Mouse (Mus musculus): Measurements from ENCODE around the gene Pfdn2. TPM values are rescaled to one million over a fixed set of nuclear protein-coding genes. Genes with fewer than 3 reads are reported as not detected.

The Pfdn2 gene
- total and polyA plus RNA-seq, 2 experiments = 13.1 to 26.6 TPM

GRCm38 (mm10) chr1:171360253-171360652, 14.8 kb downstream of the Pfdn2 start:
- H3K36me3 ChIP-seq (ENCODE audit: control insufficient read depth, insufficient read depth, low read length) = peaks cover 17% of the 10 kb centered on the region; the same call in 1 of the 2 replicates
- peak overlapping the region; percentile 16; the same call in 1 of the 2 replicates for H3K4me3 ChIP-seq (ENCODE audit: insufficient read depth, low read depth, low read length)
- H3K4me1 ChIP-seq (ENCODE audit: control insufficient read depth, insufficient read depth, low read length) = no peaks in the 10 kb centered on the region
- WGBS = 63% methylated on average over 26 of the region's 26 CpGs
- H3K27me3 ChIP-seq (ENCODE audit: control insufficient read depth, insufficient read depth, low read length) = no peaks in the 10 kb centered on the region
- no peak for DNase-seq (ENCODE audit: extremely low read depth, low read depth, low spot score)
- H3K79me2 ChIP-seq (ENCODE audit: control insufficient read depth, insufficient read depth, low read length) = no peaks in the 10 kb centered on the region
- no peak overlapping the region for H3K9ac ChIP-seq (ENCODE audit: low read depth, low read length)
- TF ChIP-seq CTCF (IDR thresholded peaks at IDR 0.05; ENCODE audit: low read depth, low read length) (no peak), POLR2A (IDR thresholded peaks at IDR 0.05; ENCODE audit: extremely low read depth, insufficient read depth, low read length) (no peak)
- H3K27ac ChIP-seq (replicated peaks; ENCODE audit: insufficient read depth, low read depth, low read length) = no peak overlapping the region

- Histone ChIP-seq H3K27me3 (ENCODE audit: control insufficient read depth, insufficient read depth, low read length) (no peaks in the 10 kb centered on the region), H3K27ac (replicated peaks; ENCODE audit: insufficient read depth, low read depth, low read length) (no peak within 1 kb of the TSS)
These were observed 15.2 kb downstream of the Pfdn2 start, which contains the start of gene Klhdc9 for GRCm38 (mm10) chr1:171360656-171361055. Klhdc9 (minus strand) TSS chr1:171360798.

GRCm38 (mm10) chr1:171361106-171362103, 15.9 kb downstream of the Pfdn2 start:
- H3K27me3 ChIP-seq (ENCODE audit: control insufficient read depth, insufficient read depth, low read length) = no peaks in the 10 kb centered on the region
- H3K9ac ChIP-seq (ENCODE audit: low read depth, low read length) = no peak overlapping the region
- no peak overlapping the region for H3K4me3 ChIP-seq (ENCODE audit: insufficient read depth, low read depth, low read length)
- 55% methylated on average over 16 of the region's 16 CpGs for WGBS
- peak; percentile 58 for DNase-seq (ENCODE audit: extremely low read depth, low read depth, low spot score)
- TF ChIP-seq CTCF (IDR thresholded peaks at IDR 0.05; ENCODE audit: low read depth, low read length) (peak; percentile 67), POLR2A (IDR thresholded peaks at IDR 0.05; ENCODE audit: extremely low read depth, insufficient read depth, low read length) (no peak)
- H3K27ac ChIP-seq (replicated peaks; ENCODE audit: insufficient read depth, low read depth, low read length) = no peak overlapping the region
- H3K79me2 ChIP-seq (ENCODE audit: control insufficient read depth, insufficient read depth, low read length) = no peaks in the 10 kb centered on the region
- no peaks in the 10 kb centered on the region for H3K4me1 ChIP-seq (ENCODE audit: control insufficient read depth, insufficient read depth, low read length)
- peaks cover 17% of the 10 kb centered on the region; the same call in 1 of the 2 replicates for H3K36me3 ChIP-seq (ENCODE audit: control insufficient read depth, insufficient read depth, low read length)

More at GRCm38 (mm10) chr1:171360656-171361055, 15.2 kb downstream of the Pfdn2 start, which contains the start of gene Klhdc9:
- TF ChIP-seq CTCF (IDR thresholded peaks at IDR 0.05; ENCODE audit: low read depth, low read length) = no peak
- TF ChIP-seq POLR2A (IDR thresholded peaks at IDR 0.05; ENCODE audit: extremely low read depth, insufficient read depth, low read length) = no peak
- Histone ChIP-seq H3K4me1 (ENCODE audit: control insufficient read depth, insufficient read depth, low read length) (no peaks in the 10 kb centered on the region), H3K36me3 (ENCODE audit: control insufficient read depth, insufficient read depth, low read length) (peaks cover 17% of the 10 kb centered on the region; the same call in 1 of the 2 replicates), H3K9ac (ENCODE audit: low read depth, low read length) (no peak within 1 kb of the TSS), H3K79me2 (ENCODE audit: control insufficient read depth, insufficient read depth, low read length) (no peaks in the 10 kb centered on the region), H3K4me3 (ENCODE audit: insufficient read depth, low read depth, low read length) (peak within 1 kb of the TSS; percentile 16; the same call in 1 of the 2 replicates)
- no peak for DNase-seq (ENCODE audit: extremely low read depth, low read depth, low spot score)
- 41% methylated on average over 21 of the region's 21 CpGs for WGBS

DNA sequence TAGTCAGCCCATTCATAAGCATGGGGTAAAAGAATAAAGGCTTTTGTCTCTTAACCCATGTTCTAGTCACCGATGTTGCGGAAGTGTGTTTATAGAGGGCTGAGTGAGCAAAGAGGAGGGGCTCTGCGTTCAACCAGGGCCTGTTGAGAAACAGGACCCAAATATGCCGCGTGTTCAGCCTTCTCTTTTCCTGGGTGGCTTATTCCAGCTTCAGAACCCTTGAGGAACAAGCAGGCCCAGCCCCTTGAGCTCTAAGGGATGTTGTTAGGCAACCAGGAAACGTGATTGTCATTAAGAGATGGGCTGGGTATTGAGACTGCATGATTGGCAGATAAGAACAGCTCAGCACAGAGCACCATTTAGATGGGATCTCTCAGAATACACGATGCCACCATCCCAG, 20.5 kb downstream of the Pfdn2 start:
- Histone ChIP-seq H3K36me3 (ENCODE audit: control insufficient read depth, insufficient read depth, low read length) (no peaks in the 10 kb centered on the region), H3K79me2 (ENCODE audit: control insufficient read depth, insufficient read depth, low read length) (no peaks in the 10 kb centered on the region), H3K4me1 (ENCODE audit: control insufficient read depth, insufficient read depth, low read length) (no peaks in the 10 kb centered on the region), H3K27me3 (ENCODE audit: control insufficient read depth, insufficient read depth, low read length) (no peaks in the 10 kb centered on the region), H3K4me3 (ENCODE audit: insufficient read depth, low read depth, low read length) (no peak overlapping the region), H3K27ac (replicated peaks; ENCODE audit: insufficient read depth, low read depth, low read length) (no peak overlapping the region), H3K9ac (ENCODE audit: low read depth, low read length) (no peak overlapping the region)
- no peak for TF ChIP-seq POLR2A (IDR thresholded peaks at IDR 0.05; ENCODE audit: extremely low read depth, insufficient read depth, low read length)
- no peak for TF ChIP-seq CTCF (IDR thresholded peaks at IDR 0.05; ENCODE audit: low read depth, low read length)
- no peak for DNase-seq (ENCODE audit: extremely low read depth, low read depth, low spot score)
- 65% methylated on average over 7 of the region's 7 CpGs for WGBS

- no peak for DNase-seq (ENCODE audit: extremely low read depth, low read depth, low spot score)
- H3K4me3 ChIP-seq (ENCODE audit: insufficient read depth, low read depth, low read length) = peak within 1 kb of the TSS; percentile 34; the same call in 1 of the 2 replicates
- TF ChIP-seq POLR2A (IDR thresholded peaks at IDR 0.05; ENCODE audit: extremely low read depth, insufficient read depth, low read length) (no peak), CTCF (IDR thresholded peaks at IDR 0.05; ENCODE audit: low read depth, low read length) (no peak)
- H3K27ac ChIP-seq (replicated peaks; ENCODE audit: insufficient read depth, low read depth, low read length) = no peak within 1 kb of the TSS
- H3K4me1 ChIP-seq (ENCODE audit: control insufficient read depth, insufficient read depth, low read length) = no peaks in the 10 kb centered on the region
- 50% methylated on average over 20 of the region's 20 CpGs for WGBS
- no peaks in the 10 kb centered on the region for H3K79me2 ChIP-seq (ENCODE audit: control insufficient read depth, insufficient read depth, low read length)
- no peaks in the 10 kb centered on the region for H3K36me3 ChIP-seq (ENCODE audit: control insufficient read depth, insufficient read depth, low read length)
- H3K9ac ChIP-seq (ENCODE audit: low read depth, low read length) = 0 out of 2 replicates have a peak within 1 kb of the TSS, but pooled peaks have one; percentile 24
- no peaks in the 10 kb centered on the region for H3K27me3 ChIP-seq (ENCODE audit: control insufficient read depth, insufficient read depth, low read length)
These were observed 24.5 kb downstream of the Pfdn2 start, which contains the start of gene Nectin4 for GRCm38 (mm10) chr1:171369845-171370556. Nectin4 (plus strand) TSS chr1:171370099.
